Mouse (Mus musculus): Measurements from ENCODE around the gene Exoc3l2. TPM values are rescaled to one million over a fixed set of nuclear protein-coding genes. Genes with fewer than 3 reads are reported as not detected.

Gene Exoc3l2
- polyA plus RNA-seq, 1 experiment = not detected

- H3K27ac ChIP-seq (ENCODE audit: insufficient read depth, low read depth, low read length) = no peak overlapping the region
- WGBS = 90% methylated on average over 16 of the region's 16 CpGs
- no peak overlapping the region for H3K4me3 ChIP-seq (ENCODE audit: insufficient read depth, low read depth, low read length)
- H3K4me1 ChIP-seq (ENCODE audit: control insufficient read depth, insufficient read depth, low read length) = no peaks in the 10 kb centered on the region
- no peak for TF ChIP-seq POLR2A (IDR thresholded peaks at IDR 0.05; ENCODE audit: insufficient read depth, low read depth, low read length)
- TF ChIP-seq CTCF (IDR thresholded peaks at IDR 0.05; ENCODE audit: insufficient read depth, low read depth, low read length) = no peak
Observed at GRCm38 (mm10) chr7:19447689-19448088, 15.4 kb upstream of the Exoc3l2 start.

- no peak for TF ChIP-seq POLR2A (IDR thresholded peaks at IDR 0.05; ENCODE audit: insufficient read depth, low read depth, low read length)
- TF ChIP-seq CTCF (IDR thresholded peaks at IDR 0.05; ENCODE audit: insufficient read depth, low read depth, low read length) = no peak
- Histone ChIP-seq H3K27ac (ENCODE audit: insufficient read depth, low read depth, low read length) (no peak overlapping the region), H3K4me1 (ENCODE audit: control insufficient read depth, insufficient read depth, low read length) (no peaks in the 10 kb centered on the region), H3K4me3 (ENCODE audit: insufficient read depth, low read depth, low read length) (no peak overlapping the region)
- WGBS = 87% methylated on average over 12 of the region's 12 CpGs
Observed at GRCm38 (mm10) chr7:19449165-19449564, 14.0 kb upstream of the Exoc3l2 start.

GRCm38 (mm10) chr7:19455186-19455585 lies 7.9 kb upstream of the Exoc3l2 start:
- H3K27ac ChIP-seq (ENCODE audit: insufficient read depth, low read depth, low read length) = no peak overlapping the region
- peaks cover 21% of the 10 kb centered on the region for H3K4me1 ChIP-seq (ENCODE audit: control insufficient read depth, insufficient read depth, low read length)
- no peak for TF ChIP-seq CTCF (IDR thresholded peaks at IDR 0.05; ENCODE audit: insufficient read depth, low read depth, low read length)
- TF ChIP-seq POLR2A (IDR thresholded peaks at IDR 0.05; ENCODE audit: insufficient read depth, low read depth, low read length) = no peak
- no peak overlapping the region for H3K4me3 ChIP-seq (ENCODE audit: insufficient read depth, low read depth, low read length)
- 90% methylated on average over 4 of the region's 4 CpGs for WGBS

- Histone ChIP-seq H3K4me1 (ENCODE audit: control insufficient read depth, insufficient read depth, low read length) (peaks cover 21% of the 10 kb centered on the region), H3K4me3 (ENCODE audit: insufficient read depth, low read depth, low read length) (no peak overlapping the region), H3K27ac (ENCODE audit: insufficient read depth, low read depth, low read length) (no peak overlapping the region)
- no peak for TF ChIP-seq CTCF (IDR thresholded peaks at IDR 0.05; ENCODE audit: insufficient read depth, low read depth, low read length)
- 56% methylated on average over 11 of the region's 11 CpGs for WGBS
Observed at GRCm38 (mm10) chr7:19455819-19456495, 7.2 kb upstream of the Exoc3l2 start.

- Histone ChIP-seq H3K4me1 (ENCODE audit: control insufficient read depth, insufficient read depth, low read length) (peaks cover 21% of the 10 kb centered on the region), H3K27ac (ENCODE audit: insufficient read depth, low read depth, low read length) (no peak overlapping the region), H3K4me3 (ENCODE audit: insufficient read depth, low read depth, low read length) (no peak overlapping the region)
- TF ChIP-seq POLR2A (IDR thresholded peaks at IDR 0.05; ENCODE audit: insufficient read depth, low read depth, low read length) (no peak), CTCF (IDR thresholded peaks at IDR 0.05; ENCODE audit: insufficient read depth, low read depth, low read length) (no peak)
- 87% methylated on average over 7 of the region's 7 CpGs for WGBS
Observed at GRCm38 (mm10) chr7:19456628-19457027, 6.5 kb upstream of the Exoc3l2 start.

GRCm38 (mm10) chr7:19457414-19458071 lies 5.6 kb upstream of the Exoc3l2 start:
- Histone ChIP-seq H3K4me1 (ENCODE audit: control insufficient read depth, insufficient read depth, low read length) (peaks cover 21% of the 10 kb centered on the region), H3K27ac (ENCODE audit: insufficient read depth, low read depth, low read length) (no peak overlapping the region), H3K4me3 (ENCODE audit: insufficient read depth, low read depth, low read length) (peak overlapping the region; percentile 91)
- TF ChIP-seq POLR2A (IDR thresholded peaks at IDR 0.05; ENCODE audit: insufficient read depth, low read depth, low read length) = no peak
- no peak for TF ChIP-seq CTCF (IDR thresholded peaks at IDR 0.05; ENCODE audit: insufficient read depth, low read depth, low read length)
- WGBS = 14% methylated on average over 14 of the region's 14 CpGs

GRCm38 (mm10) chr7:19458072-19458486 lies 5.1 kb upstream of the Exoc3l2 start:
- no peak overlapping the region for H3K27ac ChIP-seq (ENCODE audit: insufficient read depth, low read depth, low read length)
- under 1% methylated on average over 30 of the region's 31 CpGs for WGBS
- TF ChIP-seq CTCF (IDR thresholded peaks at IDR 0.05; ENCODE audit: insufficient read depth, low read depth, low read length) (no peak), POLR2A (IDR thresholded peaks at IDR 0.05; ENCODE audit: insufficient read depth, low read depth, low read length) (no peak)
- peaks cover 21% of the 10 kb centered on the region for H3K4me1 ChIP-seq (ENCODE audit: control insufficient read depth, insufficient read depth, low read length)
- H3K4me3 ChIP-seq (ENCODE audit: insufficient read depth, low read depth, low read length) = peak overlapping the region; percentile 91

- H3K4me1 ChIP-seq (ENCODE audit: control insufficient read depth, insufficient read depth, low read length) = peaks cover 21% of the 10 kb centered on the region
- no peak for TF ChIP-seq CTCF (IDR thresholded peaks at IDR 0.05; ENCODE audit: insufficient read depth, low read depth, low read length)
- no peak for TF ChIP-seq POLR2A (IDR thresholded peaks at IDR 0.05; ENCODE audit: insufficient read depth, low read depth, low read length)
- WGBS = under 1% methylated on average over 29 of the region's 42 CpGs
- H3K27ac ChIP-seq (ENCODE audit: insufficient read depth, low read depth, low read length) = 0 out of 2 replicates have a peak within 1 kb of the TSS, but pooled peaks have one; percentile 3
- peak within 1 kb of the TSS; percentile 91 for H3K4me3 ChIP-seq (ENCODE audit: insufficient read depth, low read depth, low read length)
Observed at GRCm38 (mm10) chr7:19458591-19459111, 4.5 kb upstream of the Exoc3l2 start, which contains the start of gene Mark4. Gene Mark4, minus strand, starts transcription at chr7:19458821.
